Mouse (Mus musculus) neural tube, embryonic 14.5 days (tissue): ENCODE data around the gene Lamc2. TPM values are rescaled to one million over a fixed set of nuclear protein-coding genes. Genes with fewer than 3 reads are reported as not detected.

Experiments used
- ATAC-seq: fragments of 200-750 bp; cut with Nextera tagmentation; 2 replicates; pipeline ENCODE4 v1.8.0; 2017; ENCODE audit warnings: low read depth, mild to moderate bottlenecking, moderate TSS enrichment, moderate library complexity
- H3K27ac ChIP-seq: fragments of 300-500 bp; sonication (generic); 2 replicates; pipeline ENCODE4 v1.5.1; 2014; ENCODE audit warnings: low read depth, mild to moderate bottlenecking, control low read depth, low read length, moderate library complexity, mixed read lengths
- H3K27me3 ChIP-seq: fragments of 300-500 bp; sonication (generic); 2 replicates; pipeline ENCODE4 v1.6.1; 2014; ENCODE audit warnings: low read length; ENCODE audit not compliant: control insufficient read depth, insufficient read depth
- H3K36me3 ChIP-seq: fragments of 300-500 bp; sonication (generic); 2 replicates; pipeline ENCODE4 v1.6.1; 2014; ENCODE audit warnings: low read length, mixed read lengths; ENCODE audit not compliant: control insufficient read depth, insufficient read depth
- H3K4me1 ChIP-seq: fragments of 300-500 bp; sonication (generic); 2 replicates; pipeline ENCODE4 v1.6.1; 2014; ENCODE audit warnings: low read length; ENCODE audit not compliant: control insufficient read depth, insufficient read depth
- H3K4me2 ChIP-seq: fragments of 300-500 bp; sonication (generic); 2 replicates; pipeline ENCODE4 v1.6.1; 2014; ENCODE audit warnings: mild to moderate bottlenecking, low read depth, low read length, control low read depth
- H3K4me3 ChIP-seq: fragments of 300-500 bp; sonication (generic); 2 replicates; pipeline ENCODE4 v1.5.1; 2014; ENCODE audit warnings: low read depth, low read length, control low read depth, mixed read lengths
- H3K9ac ChIP-seq: fragments of 300-500 bp; sonication (generic); replicated peaks from 2 replicates; pipeline ENCODE4 v1.6.1; 2014; ENCODE audit warnings: low read depth, mild to moderate bottlenecking, control low read depth, low read length, mixed read lengths
- H3K9me3 ChIP-seq: fragments of 300-500 bp; sonication (generic); 2 replicates; pipeline ENCODE4 v1.6.1; 2016; ENCODE audit warnings: low read length; ENCODE audit not compliant: control insufficient read depth
- WGBS: fragments of 180-500 bp; shearing (Covaris S2); extraction: QIAGEN DNeasy Blood & Tissue Kit; methylation state at CpG from one replicate; pipeline ENCODE4 v1.1.7; 2014; 5-methylcytosine and 5-hydroxymethylcytosine counted together
- polyA plus RNA-seq: library from polyadenylated mRNA; unstranded; fragments of >200 nt; fragmentation: Nextera tagmentation; extraction: Ambion mirVana; gene quantifications from 2 replicates; pipeline ENCODE4 v1.2.1, GENCODE M21; 2014

The Lamc2 gene
- polyA plus RNA-seq, 1 experiment from 2014 or later: 1.5 TPM

GRCm38 (mm10) chr1:153109346-153109745, 76.9 kb downstream of the Lamc2 start:
- Histone ChIP-seq H3K4me2 (no peak overlapping the region), H3K27me3 (no peaks in the 10 kb centered on the region), H3K9me3 (no peaks in the 10 kb centered on the region), H3K9ac (no peak overlapping the region), H3K27ac (no peak overlapping the region), H3K4me3 (no peak overlapping the region), H3K36me3 (0 out of 2 replicates have a peak, but pooled peaks cover 4% of the 10 kb centered on the region), H3K4me1 (no peaks in the 10 kb centered on the region; the same call in 1 of the 2 replicates)
- ATAC-seq: no peak
- WGBS: 88% methylated on average over 5 of the region's 5 CpGs

- WGBS: 14% methylated on average over 7 of the region's 7 CpGs
- H3K9me3 ChIP-seq: no peaks in the 10 kb centered on the region
- H3K4me3 ChIP-seq: no peak overlapping the region
- H3K36me3 ChIP-seq: 0 out of 2 replicates have a peak, but pooled peaks cover 4% of the 10 kb centered on the region
- H3K4me1 ChIP-seq: no peaks in the 10 kb centered on the region; the same call in 1 of the 2 replicates
- no peak overlapping the region for H3K9ac ChIP-seq
- H3K4me2 ChIP-seq: no peak overlapping the region
- H3K27ac ChIP-seq: no peak overlapping the region
- ATAC-seq: peak; percentile 82
- H3K27me3 ChIP-seq: no peaks in the 10 kb centered on the region
These were observed 78.4 kb downstream of the Lamc2 start for GRCm38 (mm10) chr1:153107866-153108265.

DNA sequence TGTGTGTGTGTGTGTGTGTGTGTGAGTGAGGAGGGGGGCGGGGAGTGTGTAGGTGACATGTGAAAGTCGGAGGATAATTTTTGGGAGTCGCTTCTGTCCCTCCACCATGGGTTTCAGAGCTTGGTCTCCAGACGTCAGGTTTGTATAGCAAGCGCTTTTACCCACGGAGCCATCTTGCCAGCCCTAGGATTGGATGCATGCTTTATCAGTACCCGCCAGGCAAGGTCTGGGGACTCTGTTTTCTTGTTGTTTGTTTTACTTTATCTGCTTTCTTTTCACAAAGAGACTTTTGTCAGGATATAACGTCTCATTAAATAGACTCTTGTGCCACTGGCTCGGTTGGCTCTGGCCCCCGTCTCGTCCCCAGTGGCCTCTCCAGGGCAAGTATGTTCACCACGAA, 81.4 kb downstream of the Lamc2 start:
- ATAC-seq: no peak
- no peak overlapping the region for H3K4me2 ChIP-seq
- H3K4me3 ChIP-seq: no peak overlapping the region
- H3K27me3 ChIP-seq: no peaks in the 10 kb centered on the region
- 73% methylated on average over 12 of the region's 12 CpGs for WGBS
- H3K27ac ChIP-seq: no peak overlapping the region
- H3K9me3 ChIP-seq: no peaks in the 10 kb centered on the region
- no peaks in the 10 kb centered on the region for H3K36me3 ChIP-seq
- H3K9ac ChIP-seq: no peak overlapping the region
- no peaks in the 10 kb centered on the region; the same call in 1 of the 2 replicates for H3K4me1 ChIP-seq

GRCm38 (mm10) chr1:153103186-153103554, 83.1 kb downstream of the Lamc2 start:
- Histone ChIP-seq H3K36me3 (no peaks in the 10 kb centered on the region), H3K27ac (no peak overlapping the region), H3K9me3 (no peaks in the 10 kb centered on the region), H3K4me2 (no peak overlapping the region), H3K4me1 (no peaks in the 10 kb centered on the region; the same call in 1 of the 2 replicates), H3K27me3 (no peaks in the 10 kb centered on the region), H3K4me3 (no peak overlapping the region), H3K9ac (no peak overlapping the region)
- ATAC-seq: no peak
- WGBS: 98% methylated on average over 7 of the region's 8 CpGs

- WGBS: 91% methylated on average over 17 of the region's 17 CpGs
- Histone ChIP-seq H3K36me3 (no peaks in the 10 kb centered on the region), H3K4me3 (no peak overlapping the region)
These were observed 83.7 kb downstream of the Lamc2 start for GRCm38 (mm10) chr1:153102296-153103185.

DNA sequence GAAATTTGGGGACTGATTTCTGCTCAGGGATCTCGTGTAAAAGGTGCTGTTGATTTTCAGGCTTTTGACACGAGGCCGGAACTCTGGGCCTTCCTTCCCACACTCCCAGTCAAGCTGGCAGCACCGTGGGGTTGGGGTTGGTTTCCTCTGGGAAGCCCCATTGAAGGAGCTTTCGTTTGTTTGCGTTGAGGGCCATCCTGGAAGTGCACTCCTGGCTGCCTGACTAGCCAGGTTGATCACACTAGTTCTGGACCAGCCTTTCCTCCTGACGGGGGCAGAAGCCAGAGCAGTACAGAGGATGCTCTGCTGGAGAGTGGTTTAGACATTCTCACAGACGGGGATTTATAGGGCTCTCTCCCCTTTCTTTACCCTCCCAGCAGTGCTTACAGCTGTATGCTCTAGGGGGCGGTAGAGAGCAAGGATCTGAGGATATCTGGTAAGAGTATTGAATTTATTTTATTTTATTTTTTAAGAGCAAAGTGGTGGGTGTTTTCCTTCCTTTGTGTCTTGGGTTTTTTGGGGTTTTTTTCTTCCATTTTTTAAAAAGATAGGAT, 84.8 kb downstream of the Lamc2 start:
- Histone ChIP-seq H3K4me1 (no peaks in the 10 kb centered on the region), H3K9me3 (no peaks in the 10 kb centered on the region), H3K27me3 (no peaks in the 10 kb centered on the region), H3K4me2 (no peak overlapping the region), H3K9ac (no peak overlapping the region), H3K27ac (no peak overlapping the region), H3K36me3 (no peaks in the 10 kb centered on the region), H3K4me3 (no peak overlapping the region)
- 41% methylated on average over 9 of the region's 9 CpGs for WGBS
- ATAC-seq: no peak

More at GRCm38 (mm10) chr1:153102296-153103185, 83.7 kb downstream of the Lamc2 start:
- Histone ChIP-seq H3K9ac (no peak overlapping the region), H3K4me1 (no peaks in the 10 kb centered on the region), H3K27me3 (no peaks in the 10 kb centered on the region), H3K27ac (no peak overlapping the region), H3K9me3 (no peaks in the 10 kb centered on the region), H3K4me2 (no peak overlapping the region)
- no peak for ATAC-seq

GRCm38 (mm10) chr1:153100912-153101311, 85.3 kb downstream of the Lamc2 start:
- no peaks in the 10 kb centered on the region for H3K27me3 ChIP-seq
- H3K9ac ChIP-seq: no peak overlapping the region
- no peaks in the 10 kb centered on the region for H3K36me3 ChIP-seq
- 68% methylated on average over 9 of the region's 9 CpGs for WGBS
- H3K4me2 ChIP-seq: no peak overlapping the region
- no peaks in the 10 kb centered on the region for H3K4me1 ChIP-seq
- no peak overlapping the region for H3K4me3 ChIP-seq
- no peak overlapping the region for H3K27ac ChIP-seq
- H3K9me3 ChIP-seq: no peaks in the 10 kb centered on the region
- no peak for ATAC-seq

DNA sequence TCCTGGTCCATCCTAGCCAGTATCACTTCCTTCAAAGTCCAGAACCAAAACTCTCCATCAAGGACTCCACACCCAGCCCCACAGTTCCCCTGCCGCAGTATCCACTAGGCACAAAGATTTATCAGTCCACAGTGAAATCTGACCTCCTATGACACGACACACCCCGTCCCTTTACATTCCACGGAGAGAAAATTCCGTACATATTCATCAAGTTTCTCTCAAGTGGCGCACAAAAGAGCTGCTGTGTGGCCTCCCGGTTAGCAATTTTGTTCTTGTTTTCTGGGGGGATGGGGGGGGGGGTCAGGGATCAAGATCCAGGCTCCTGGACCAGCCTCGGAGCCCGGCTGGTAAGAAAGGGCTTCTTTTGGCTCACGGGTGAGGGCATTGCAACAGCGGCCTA, 87.7 kb downstream of the Lamc2 start:
- H3K4me1 ChIP-seq: no peaks in the 10 kb centered on the region
- H3K4me2 ChIP-seq: no peak overlapping the region
- WGBS: 44% methylated on average over 11 of the region's 11 CpGs
- H3K9me3 ChIP-seq: no peaks in the 10 kb centered on the region
- no peak overlapping the region for H3K9ac ChIP-seq
- H3K36me3 ChIP-seq: no peaks in the 10 kb centered on the region
- ATAC-seq: no peak
- no peaks in the 10 kb centered on the region for H3K27me3 ChIP-seq
- no peak overlapping the region for H3K27ac ChIP-seq
- H3K4me3 ChIP-seq: no peak overlapping the region

DNA sequence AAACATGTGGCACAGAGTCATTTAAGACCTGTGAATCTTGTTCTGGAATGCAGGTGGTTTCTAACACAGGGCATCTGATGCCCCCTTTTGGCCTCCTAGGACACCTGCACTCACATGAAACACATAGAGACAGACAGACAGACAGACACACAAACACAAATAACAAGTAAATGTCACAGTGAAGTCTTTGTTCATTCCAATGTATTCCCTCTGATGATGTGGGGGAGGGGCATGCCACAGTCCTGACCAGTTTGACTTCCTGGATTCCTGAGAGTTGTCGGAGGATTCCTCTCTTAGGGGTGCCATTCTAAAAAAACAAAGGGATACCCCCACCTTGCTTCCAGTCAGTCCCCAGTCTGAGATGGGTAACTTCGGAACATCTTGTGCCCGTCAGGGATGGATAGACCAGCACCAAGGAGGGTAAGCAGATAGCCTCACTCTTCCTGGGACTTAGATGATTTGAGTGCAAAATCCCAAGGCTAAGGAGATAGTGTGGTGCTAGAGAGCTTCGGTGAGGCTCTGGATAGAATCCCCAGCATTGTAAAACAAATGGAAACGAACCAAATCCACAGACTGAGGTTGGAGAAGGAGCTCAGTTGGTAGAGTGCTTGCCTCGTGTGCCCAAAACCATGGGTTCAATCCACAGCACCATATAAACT, 89.1 kb downstream of the Lamc2 start:
- H3K27ac ChIP-seq: no peak overlapping the region
- H3K4me2 ChIP-seq: no peak overlapping the region
- no peak for ATAC-seq
- no peaks in the 10 kb centered on the region for H3K9me3 ChIP-seq
- no peaks in the 10 kb centered on the region for H3K36me3 ChIP-seq
- no peak overlapping the region for H3K4me3 ChIP-seq
- H3K4me1 ChIP-seq: no peaks in the 10 kb centered on the region
- WGBS: 91% methylated on average over 6 of the region's 6 CpGs
- no peak overlapping the region for H3K9ac ChIP-seq
- H3K27me3 ChIP-seq: no peaks in the 10 kb centered on the region
